Mouse (Mus musculus): ENCODE data around the gene Tcl1b5.

The Tcl1b5 gene

GRCm38 (mm10) chr12:105209231-105209630 lies 33.1 kb downstream of the Tcl1b5 start:
- no peak for DNase-seq

GRCm38 (mm10) chr12:105217101-105217760 lies 41.1 kb downstream of the Tcl1b5 start:
- DNase-seq: no peak

GRCm38 (mm10) chr12:105222601-105223319 lies 46.6 kb downstream of the Tcl1b5 start, which contains the start of gene Tcl1:
Gene Tcl1, minus strand, starts transcription at chr12:105222793.
- DNase-seq: no peak

- no peak for DNase-seq
Measured at GRCm38 (mm10) chr12:105224621-105225320, 48.6 kb downstream of the Tcl1b5 start.

Data from kidney, postnatal 25 days (tissue).